Mouse (Mus musculus): ENCODE results near the gene Actr5.

- peak; percentile 76; the same call in 1 of the 2 replicates for TF ChIP-seq CTCF (IDR thresholded peaks at IDR 0.05; ENCODE audit: control insufficient read depth, insufficient read depth, insufficient replicate concordance, low read depth, low read length)
- no peak for TF ChIP-seq POLR2A (IDR thresholded peaks at IDR 0.05; ENCODE audit: control insufficient read depth, low read depth, low read length)
Observed at GRCm38 (mm10) chr2:158641869-158642268, 17.2 kb downstream of the Actr5 start.
